Mouse (Mus musculus) thymus, postnatal 36 days (tissue): ENCODE results near the gene Mdm2.

ENCODE experiments used
- DNase-seq, 2 experiments: peaks; one replicate each; pipeline ENCODE4 v3.0.0; 2022; ENCODE audit warnings: mixed read lengths in 2 of 2

The Mdm2 gene

GRCm38 (mm10) chr10:117639899-117640594 is 70.5 kb downstream of the Mdm2 start:
- peak; percentile 52 to 60 for DNase-seq

DNA sequence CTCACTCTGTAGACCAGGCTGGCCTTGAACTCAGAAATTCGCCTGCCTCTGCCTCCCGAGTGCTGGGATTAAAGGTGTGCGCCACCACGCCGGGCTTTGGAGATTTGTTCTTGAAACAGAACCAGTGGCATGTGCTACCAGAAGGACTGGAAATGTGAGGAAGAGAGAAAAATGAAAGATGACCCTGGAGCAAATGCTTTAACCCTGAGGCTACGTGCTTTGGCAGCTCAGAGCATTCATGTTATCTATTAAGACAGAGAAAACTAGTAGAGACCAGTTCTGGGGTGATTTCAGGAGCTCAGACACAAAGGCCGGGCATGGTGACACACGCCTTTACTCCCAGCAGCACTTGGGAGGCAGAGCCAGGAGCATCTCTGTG is 71.3 kb downstream of the Mdm2 start:
- no peak for DNase-seq
